Mouse (Mus musculus) limb, embryonic 14.5 days (tissue): ENCODE measurements around the gene Tmem258. TPM values are rescaled to one million over a fixed set of nuclear protein-coding genes. Genes with fewer than 3 reads are reported as not detected.

Source experiments
- ATAC-seq: fragments of 200-750 bp; cut with Nextera tagmentation; 2 replicates; pipeline ENCODE4 v1.8.0; 2017; ENCODE audit warnings: low read depth, moderate number of reproducible peaks, moderate TSS enrichment; ENCODE audit not compliant: low FRiP score
- DNase-seq: peaks from one replicate; pipeline ENCODE4 v3.0.0-alpha.2; 2015; ENCODE audit warnings: low spot score
- H3K27ac ChIP-seq: fragments of 300-500 bp; sonication (generic); replicated peaks from 2 replicates; pipeline ENCODE4 v1.5.1; 2014; ENCODE audit warnings: low read depth, mild to moderate bottlenecking, low read length, moderate library complexity, mixed read lengths
- H3K27me3 ChIP-seq: fragments of 300-500 bp; sonication (generic); 2 replicates; pipeline ENCODE4 v1.6.1; 2014; ENCODE audit warnings: low read length, mixed read lengths; ENCODE audit not compliant: control insufficient read depth, insufficient read depth
- H3K36me3 ChIP-seq: fragments of 300-500 bp; sonication (generic); 2 replicates; pipeline ENCODE4 v1.6.1; 2014; ENCODE audit warnings: mild to moderate bottlenecking, low read length, moderate library complexity, mixed read lengths; ENCODE audit not compliant: control insufficient read depth, insufficient read depth
- H3K4me1 ChIP-seq: fragments of 300-500 bp; sonication (generic); 2 replicates; pipeline ENCODE4 v1.6.1; 2014; ENCODE audit warnings: antibody characterized with exemption, low read length, mixed read lengths; ENCODE audit not compliant: control insufficient read depth, insufficient read depth
- H3K4me2 ChIP-seq: fragments of 300-500 bp; sonication (generic); replicated peaks from 2 replicates; pipeline ENCODE4 v1.6.1; 2014; ENCODE audit warnings: low read depth, mild to moderate bottlenecking, low read length, moderate library complexity; ENCODE audit not compliant: severe bottlenecking
- H3K4me3 ChIP-seq: fragments of 300-500 bp; sonication (generic); replicated peaks from 2 replicates; pipeline ENCODE4 v1.5.1; 2014; ENCODE audit warnings: low read length
- H3K9ac ChIP-seq: fragments of 300-500 bp; sonication (generic); 2 replicates; pipeline ENCODE4 v1.6.1; 2014; ENCODE audit warnings: mild to moderate bottlenecking, low read depth, low read length, moderate library complexity; ENCODE audit not compliant: severe bottlenecking
- H3K9me3 ChIP-seq: fragments of 300-500 bp; sonication (generic); 2 replicates; pipeline ENCODE4 v1.6.1; 2016; ENCODE audit warnings: low read length; ENCODE audit not compliant: control insufficient read depth
- POLR2A ChIP-seq: fragments of 200-500 bp; IDR thresholded peaks from 2 replicates; pipeline ENCODE4 v1.8.0; 2012; ENCODE audit warnings: inconsistent platforms, mild to moderate bottlenecking, moderate library complexity, borderline replicate concordance; ENCODE audit not compliant: insufficient read depth, insufficient read length; ENCODE audit errors: extremely low read depth
- WGBS: fragments of 180-500 bp; shearing (Covaris S2); extraction: QIAGEN DNeasy Blood & Tissue Kit; methylation state at CpG from one replicate; pipeline ENCODE4 v1.1.7; 2014; 5-methylcytosine and 5-hydroxymethylcytosine counted together
- microRNA-seq: library from miRNA; unstranded; fragments of <30 nt; microRNA quantifications from one replicate; pipeline ENCODE4, GENCODE M21; 2016
- polyA plus RNA-seq, 2 experiments: library from polyadenylated mRNA; depleted of rRNA in 1 of 2; stranded (reverse) in 1 of 2; unstranded in 1 of 2; fragments of >200 nt; fragmentation: Nextera tagmentation in 1 of 2; extraction: Ambion mirVana in 1 of 2; gene quantifications; 2 replicates each; pipeline versions ENCODE4 v1.2.1 to v1.2.3; 2012 to 2014

The Tmem258 gene
- polyA plus RNA-seq, 2 experiments, result 178 to 516 TPM

- DNase-seq (no peak), ATAC-seq (no peak)
- 9% methylated on average over 3 of the region's 3 CpGs for WGBS
- Histone ChIP-seq H3K4me1 (peaks cover 22% of the 10 kb centered on the region), H3K27me3 (no peaks in the 10 kb centered on the region), H3K4me2 (no peak overlapping the region), H3K4me3 (no peak overlapping the region), H3K27ac (no peak overlapping the region), H3K9me3 (no peaks in the 10 kb centered on the region), H3K36me3 (no peaks in the 10 kb centered on the region), H3K9ac (no peak overlapping the region)
- no peak for TF ChIP-seq POLR2A
These were observed 40.4 kb downstream of the Tmem258 start for GRCm38 (mm10) chr19:10244183-10244582.

DNA sequence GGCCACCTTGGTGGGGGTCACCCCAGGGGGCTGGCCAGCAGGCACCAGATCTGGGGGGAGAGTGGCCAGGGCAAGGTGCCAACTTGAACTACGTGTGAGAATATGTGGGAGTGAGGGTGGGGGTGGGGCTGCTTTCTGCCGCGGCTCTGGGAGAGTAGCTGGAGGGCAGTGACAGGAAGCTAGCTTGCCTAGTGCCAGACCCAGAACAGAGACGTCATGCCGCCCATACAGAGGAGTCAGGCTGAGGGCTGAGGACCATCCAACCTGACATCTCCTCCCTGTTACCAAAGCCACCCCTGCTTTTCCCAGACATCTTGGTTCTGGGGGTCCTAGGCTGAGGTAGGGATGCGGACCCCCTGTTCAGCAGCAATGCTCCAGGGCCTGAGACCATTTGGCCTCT lies 43.4 kb downstream of the Tmem258 start:
- Histone ChIP-seq H3K9ac (peak overlapping the region; percentile 25; the same call in 1 of the 2 replicates), H3K27ac (no peak overlapping the region), H3K4me2 (no peak overlapping the region), H3K4me3 (no peak overlapping the region), H3K9me3 (no peaks in the 10 kb centered on the region), H3K36me3 (no peaks in the 10 kb centered on the region), H3K27me3 (no peaks in the 10 kb centered on the region), H3K4me1 (peaks cover 10% of the 10 kb centered on the region; the same call in 1 of the 2 replicates)
- TF ChIP-seq POLR2A, result no peak
- ATAC-seq, result no peak
- 16% methylated on average over 6 of the region's 6 CpGs for WGBS
- DNase-seq, result no peak

DNA sequence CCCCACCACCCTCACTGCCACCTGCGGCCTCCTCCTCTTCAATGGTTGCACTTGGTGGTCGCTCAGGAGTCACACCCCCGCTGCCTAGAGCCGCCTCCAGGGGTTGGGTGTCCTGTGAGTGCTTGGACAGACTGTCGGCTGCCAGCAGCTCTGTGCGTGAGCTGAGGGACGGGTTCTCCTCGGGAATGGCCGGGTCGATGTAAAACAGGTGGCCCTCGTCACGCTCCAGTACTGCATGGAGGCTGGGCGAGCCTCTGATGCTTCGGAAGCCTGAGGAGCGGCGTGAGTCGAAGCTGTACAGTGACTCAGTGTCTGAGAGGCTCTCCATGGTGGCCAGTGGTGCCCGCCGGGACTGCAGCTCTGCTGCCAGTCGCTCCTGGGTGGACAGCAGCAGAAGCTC lies 44.3 kb downstream of the Tmem258 start:
- Histone ChIP-seq H3K36me3 (no peaks in the 10 kb centered on the region), H3K4me3 (no peak overlapping the region), H3K27me3 (no peaks in the 10 kb centered on the region), H3K9me3 (no peaks in the 10 kb centered on the region), H3K4me2 (no peak overlapping the region), H3K4me1 (peaks cover 7% of the 10 kb centered on the region; the same call in 1 of the 2 replicates), H3K9ac (no peak overlapping the region), H3K27ac (no peak overlapping the region)
- 28% methylated on average over 20 of the region's 20 CpGs for WGBS
- DNase-seq (no peak), ATAC-seq (no peak)
- no peak for TF ChIP-seq POLR2A

Small RNA genes lying within 50 kb of the gene (microRNA-seq; reads per million reads assigned to microRNA genes)
- not detected for gene Mir6993

Other genes with a start within 250 kb of the Tmem258 start
- 663 and 670 TPM in 2 replicates for gene Fth1, start 223.4 kb upstream of the Tmem258 start, polyA plus RNA-seq (2012; rRNA removed)
- gene Fth1, start 223.4 kb upstream of the Tmem258 start, polyA plus RNA-seq (2014; fragmentation: Nextera tagmentation; extraction: Ambion mirVana), result 1,538 and 1,580 TPM in 2 replicates
- gene Best1, start 202.4 kb upstream of the Tmem258 start, polyA plus RNA-seq (2012; rRNA removed), result 1.5 and 1.7 TPM in 2 replicates
- gene Best1, start 202.4 kb upstream of the Tmem258 start, polyA plus RNA-seq (2014; fragmentation: Nextera tagmentation; extraction: Ambion mirVana), result 1.5 and 1.9 TPM in 2 replicates
- 36.1 and 42.8 TPM in 2 replicates for gene Rab3il1, start 202.3 kb upstream of the Tmem258 start, polyA plus RNA-seq (2012; rRNA removed)
- 43.9 and 49.6 TPM in 2 replicates for gene Rab3il1, start 202.3 kb upstream of the Tmem258 start, polyA plus RNA-seq (2014; fragmentation: Nextera tagmentation; extraction: Ambion mirVana)
- 40.8 and 57.7 TPM in 2 replicates for gene Fads3, start 162.4 kb upstream of the Tmem258 start, polyA plus RNA-seq (2012; rRNA removed)
- gene Fads3, start 162.4 kb upstream of the Tmem258 start, polyA plus RNA-seq (2014; fragmentation: Nextera tagmentation; extraction: Ambion mirVana), result 10.6 and 11.5 TPM in 2 replicates
- gene Fads2, start 102.3 kb upstream of the Tmem258 start, polyA plus RNA-seq (2012; rRNA removed), result 80.3 and 99.0 TPM in 2 replicates
- gene Fads2, start 102.3 kb upstream of the Tmem258 start, polyA plus RNA-seq (2014; fragmentation: Nextera tagmentation; extraction: Ambion mirVana), result 26.4 and 30.9 TPM in 2 replicates
- gene Fads1, start 21.1 kb upstream of the Tmem258 start, polyA plus RNA-seq (2012; rRNA removed), result 87.3 and 116 TPM in 2 replicates
- gene Fads1, start 21.1 kb upstream of the Tmem258 start, polyA plus RNA-seq (2014; fragmentation: Nextera tagmentation; extraction: Ambion mirVana), result 81.1 and 81.3 TPM in 2 replicates
- 37.3 and 40.8 TPM in 2 replicates for gene Fen1, start 155 bp downstream of the Tmem258 start, polyA plus RNA-seq (2012; rRNA removed)
- 58.2 and 61.2 TPM in 2 replicates for gene Fen1, start 155 bp downstream of the Tmem258 start, polyA plus RNA-seq (2014; fragmentation: Nextera tagmentation; extraction: Ambion mirVana)
- gene Myrf, start 36.7 kb downstream of the Tmem258 start, polyA plus RNA-seq (2012; rRNA removed), result 4.4 and 7.0 TPM in 2 replicates
- 1.1 and 1.4 TPM in 2 replicates for gene Myrf, start 36.7 kb downstream of the Tmem258 start, polyA plus RNA-seq (2014; fragmentation: Nextera tagmentation; extraction: Ambion mirVana)
- 8.1 and 11.1 TPM in 2 replicates for gene Dagla, start 100.9 kb downstream of the Tmem258 start, polyA plus RNA-seq (2012; rRNA removed)
- 2.4 and 2.8 TPM in 2 replicates for gene Dagla, start 100.9 kb downstream of the Tmem258 start, polyA plus RNA-seq (2014; fragmentation: Nextera tagmentation; extraction: Ambion mirVana)
- gene Syt7, start 185.1 kb downstream of the Tmem258 start, polyA plus RNA-seq (2012; rRNA removed), result 5.0 and 5.5 TPM in 2 replicates
- 2.0 and 2.2 TPM in 2 replicates for gene Syt7, start 185.1 kb downstream of the Tmem258 start, polyA plus RNA-seq (2014; fragmentation: Nextera tagmentation; extraction: Ambion mirVana)